Mouse (Mus musculus): ENCODE data around the gene Rtp4. TPM values are rescaled to one million over a fixed set of nuclear protein-coding genes. Genes with fewer than 3 reads are reported as not detected.

Gene Rtp4
- polyA plus RNA-seq (2015; fragmentation: Nextera tagmentation; extraction: Ambion mirVana), result 2.3 and 3.3 TPM in 2 replicates

DNA sequence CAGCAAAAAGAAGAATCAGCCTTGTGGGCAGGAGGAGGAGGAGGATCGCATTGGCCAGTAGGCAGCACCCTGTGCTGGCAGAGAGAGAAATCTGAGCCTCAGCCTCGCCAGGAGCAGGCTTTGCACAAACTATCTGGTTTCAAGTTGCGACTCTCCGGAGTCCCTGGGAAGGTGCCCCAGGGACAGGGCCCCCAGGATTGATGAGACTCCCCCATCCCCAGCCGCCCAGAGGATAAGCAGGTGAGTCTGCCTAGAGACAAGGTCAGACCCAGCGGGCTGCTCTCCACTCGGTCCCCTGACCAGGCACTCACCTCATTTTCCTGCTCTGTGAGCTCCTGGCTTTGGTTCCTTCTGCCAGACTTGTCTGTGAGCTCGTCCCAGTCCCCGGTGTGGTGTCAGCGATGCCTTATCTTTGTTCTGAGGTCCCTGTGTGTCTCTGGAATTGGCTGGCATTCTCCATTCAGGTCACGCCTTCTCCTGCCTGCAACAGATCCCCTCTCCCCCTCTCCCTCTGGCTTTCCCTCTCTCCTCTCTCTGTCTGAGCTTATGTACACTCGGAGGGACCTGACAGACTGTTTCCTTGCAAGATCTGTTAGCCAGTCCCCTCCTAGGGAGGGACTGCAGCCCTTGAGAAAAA lies at the start of gene Rtp4, which contains the start of gene Masp1:
Gene Rtp4, plus strand, starts transcription at position 57 of the 637 bp plus-strand sequence.
Gene Masp1, minus strand, starts transcription at position 581 of the 637 bp plus-strand sequence.
- WGBS, result 0% methylated on average over 12 of the region's 12 CpGs
- H3K9me3 ChIP-seq (replicated peaks), result no peaks in the 10 kb centered on the region

DNA sequence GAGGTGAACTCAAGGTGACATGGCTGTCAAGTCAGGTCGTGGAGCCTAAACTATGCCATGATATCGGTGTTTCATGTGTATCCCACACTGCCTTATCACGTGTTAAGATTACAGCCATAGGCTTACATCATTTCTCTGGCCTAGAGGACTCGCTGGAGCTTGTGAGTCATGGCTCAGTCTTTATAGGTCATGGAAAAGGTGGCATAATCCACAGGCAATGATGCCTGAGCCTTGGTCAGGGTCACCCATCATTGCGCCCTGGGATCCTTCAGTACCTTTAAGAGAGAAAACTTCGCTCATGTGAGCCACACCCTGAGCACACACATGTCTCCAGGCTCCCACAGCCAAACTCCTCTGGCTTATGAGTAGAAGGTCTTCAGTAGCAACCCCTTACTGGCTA lies 48.5 kb upstream of the Rtp4 start:
- H3K27ac ChIP-seq, result no peak overlapping the region
- H3K36me3 ChIP-seq (ENCODE audit: poor library complexity, severe bottlenecking), result peaks cover 60% of the 10 kb centered on the region
- H3K9me3 ChIP-seq (replicated peaks), result no peaks in the 10 kb centered on the region
- 95% methylated on average over 6 of the region's 6 CpGs for WGBS
- ATAC-seq, result no peak
- no peaks in the 10 kb centered on the region for H3K4me1 ChIP-seq
- no peak overlapping the region for H3K4me2 ChIP-seq
- no peaks in the 10 kb centered on the region for H3K27me3 ChIP-seq
- H3K9ac ChIP-seq, result no peak overlapping the region
- H3K4me3 ChIP-seq, result no peak overlapping the region

More for the DNA sequence above, at the start of gene Rtp4, which contains the start of gene Masp1:
- peak within 1 kb of the TSS; percentile 60 for H3K4me3 ChIP-seq
- no peaks in the 10 kb centered on the region for H3K27me3 ChIP-seq
- no peaks in the 10 kb centered on the region for H3K36me3 ChIP-seq (ENCODE audit: poor library complexity, severe bottlenecking)
- peak; percentile 66 for ATAC-seq
- peaks cover 79% of the 10 kb centered on the region for H3K4me1 ChIP-seq
- peak within 1 kb of the TSS; percentile 98 for H3K27ac ChIP-seq
- peak within 1 kb of the TSS; percentile 74 for H3K4me2 ChIP-seq
- H3K9ac ChIP-seq, result peak within 1 kb of the TSS; percentile 85

DNA sequence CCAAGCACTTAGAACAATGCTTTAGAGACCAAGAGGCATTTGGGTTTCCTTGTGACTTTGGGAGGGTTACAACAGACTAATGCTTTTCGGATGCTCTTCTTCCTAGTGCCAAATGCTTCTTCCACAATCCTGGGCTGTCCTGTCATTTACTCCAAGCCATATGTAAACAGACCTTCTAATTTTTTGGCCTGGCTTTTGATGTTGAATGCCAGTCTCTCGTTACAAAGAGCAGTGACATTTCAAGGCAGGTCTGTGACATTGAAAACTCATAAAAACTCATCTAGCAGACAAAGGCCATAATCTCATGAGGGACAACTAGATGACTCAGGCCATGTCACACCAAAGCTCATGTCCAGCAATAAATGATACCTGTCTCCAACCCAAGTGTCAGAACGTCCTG lies 48.0 kb upstream of the Rtp4 start:
- H3K4me3 ChIP-seq, result no peak overlapping the region
- H3K27me3 ChIP-seq, result no peaks in the 10 kb centered on the region
- no peaks in the 10 kb centered on the region for H3K4me1 ChIP-seq
- peaks cover 63% of the 10 kb centered on the region for H3K36me3 ChIP-seq (ENCODE audit: poor library complexity, severe bottlenecking)
- no peaks in the 10 kb centered on the region for H3K9me3 ChIP-seq (replicated peaks)
- 75% methylated on average over 3 of the region's 3 CpGs for WGBS
- H3K27ac ChIP-seq, result no peak overlapping the region
- H3K4me2 ChIP-seq, result no peak overlapping the region
- no peak overlapping the region for H3K9ac ChIP-seq
- no peak for ATAC-seq

DNA sequence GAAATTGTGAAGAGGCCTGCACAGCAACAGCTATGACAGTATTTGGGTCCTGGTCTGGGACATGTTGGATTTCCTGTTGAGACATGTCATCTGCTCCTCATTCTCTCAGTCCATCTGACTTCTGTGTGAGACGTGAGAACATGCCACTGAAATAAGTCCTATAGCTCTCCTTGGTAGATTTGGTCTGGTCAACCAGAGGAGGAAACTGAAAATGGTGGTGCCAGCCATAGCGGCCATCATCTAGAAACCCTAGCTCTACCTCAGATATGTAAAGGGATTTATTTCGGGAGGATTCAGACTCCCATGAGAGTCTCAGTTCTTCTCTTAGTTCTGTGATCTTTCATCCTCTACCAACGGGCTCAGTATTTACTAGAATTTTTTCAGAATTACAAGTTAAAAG lies 44.4 kb upstream of the Rtp4 start:
- Histone ChIP-seq H3K4me1 (no peaks in the 10 kb centered on the region), H3K27me3 (no peaks in the 10 kb centered on the region), H3K9me3 (replicated peaks) (no peaks in the 10 kb centered on the region), H3K4me2 (no peak overlapping the region), H3K9ac (no peak overlapping the region), H3K36me3 (ENCODE audit: poor library complexity, severe bottlenecking) (peaks cover 62% of the 10 kb centered on the region), H3K27ac (no peak overlapping the region), H3K4me3 (no peak overlapping the region)
- no peak for ATAC-seq
- WGBS, result 94% methylated on average over 4 of the region's 4 CpGs

DNA sequence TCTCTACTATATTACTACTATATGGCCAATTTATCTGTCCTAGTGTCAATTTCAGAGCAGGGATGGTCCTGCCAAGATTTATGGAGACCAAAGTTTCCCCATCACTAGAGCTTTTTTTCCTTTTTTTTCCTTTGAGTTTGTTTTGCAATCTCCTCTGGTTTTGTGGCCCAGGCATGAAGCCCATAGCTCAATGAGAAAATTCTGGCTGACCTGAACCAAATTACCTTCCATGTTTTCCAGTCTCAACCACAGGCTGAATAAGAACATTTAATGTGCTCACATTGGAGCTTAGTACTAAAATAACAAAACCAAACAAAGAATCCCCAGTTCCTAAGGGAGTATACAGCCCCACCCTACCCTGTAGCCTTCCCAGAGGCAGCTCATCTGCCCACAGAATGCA lies 43.5 kb upstream of the Rtp4 start:
- Histone ChIP-seq H3K27me3 (no peaks in the 10 kb centered on the region), H3K4me2 (no peak overlapping the region), H3K27ac (no peak overlapping the region), H3K4me3 (no peak overlapping the region), H3K36me3 (ENCODE audit: poor library complexity, severe bottlenecking) (peaks cover 60% of the 10 kb centered on the region), H3K9me3 (replicated peaks) (no peaks in the 10 kb centered on the region), H3K4me1 (no peaks in the 10 kb centered on the region), H3K9ac (no peak overlapping the region)
- ATAC-seq, result no peak

DNA sequence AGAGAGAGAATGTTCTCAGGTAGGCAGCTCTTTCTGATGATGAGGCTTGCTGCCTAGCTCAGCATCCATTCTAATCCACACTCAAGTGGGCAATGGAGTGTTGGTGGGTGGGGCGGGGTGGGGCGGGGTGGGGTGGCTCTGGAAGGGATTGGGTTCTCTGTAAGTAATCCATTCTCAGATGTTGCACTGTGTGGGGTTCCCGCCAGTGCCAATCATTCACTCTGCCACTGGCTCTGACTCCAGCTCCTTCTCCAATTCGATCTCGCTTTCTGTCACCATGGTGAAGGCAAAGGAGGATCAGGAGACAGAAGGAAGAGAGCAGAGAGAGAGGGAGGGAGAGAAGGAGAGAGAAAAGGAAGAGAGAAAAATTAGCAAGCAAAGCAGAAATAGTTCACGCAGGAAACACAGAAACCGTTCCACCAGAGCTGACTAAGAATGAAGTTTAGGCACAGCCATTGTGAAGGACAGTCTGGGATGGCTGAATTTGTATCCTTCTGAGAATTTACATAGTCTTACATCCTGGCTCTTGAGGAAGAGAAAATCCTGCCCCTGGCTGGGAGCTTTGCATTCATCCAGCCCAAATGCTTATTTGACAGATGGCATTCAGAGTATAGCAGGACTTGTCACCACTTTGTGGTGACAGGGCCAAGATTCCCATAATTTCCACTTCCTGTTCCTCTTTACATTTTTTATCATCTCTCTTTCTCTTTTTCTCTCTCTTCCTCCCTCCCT lies 40.1 kb upstream of the Rtp4 start:
- Histone ChIP-seq H3K4me1 (no peaks in the 10 kb centered on the region), H3K36me3 (ENCODE audit: poor library complexity, severe bottlenecking) (peaks cover 60% of the 10 kb centered on the region), H3K4me2 (no peak overlapping the region), H3K27me3 (no peaks in the 10 kb centered on the region), H3K9ac (no peak overlapping the region), H3K9me3 (replicated peaks) (no peaks in the 10 kb centered on the region), H3K4me3 (no peak overlapping the region), H3K27ac (no peak overlapping the region)
- 75% methylated on average over 7 of the region's 7 CpGs for WGBS
- no peak; the same call in 1 of the 2 replicates for ATAC-seq

DNA sequence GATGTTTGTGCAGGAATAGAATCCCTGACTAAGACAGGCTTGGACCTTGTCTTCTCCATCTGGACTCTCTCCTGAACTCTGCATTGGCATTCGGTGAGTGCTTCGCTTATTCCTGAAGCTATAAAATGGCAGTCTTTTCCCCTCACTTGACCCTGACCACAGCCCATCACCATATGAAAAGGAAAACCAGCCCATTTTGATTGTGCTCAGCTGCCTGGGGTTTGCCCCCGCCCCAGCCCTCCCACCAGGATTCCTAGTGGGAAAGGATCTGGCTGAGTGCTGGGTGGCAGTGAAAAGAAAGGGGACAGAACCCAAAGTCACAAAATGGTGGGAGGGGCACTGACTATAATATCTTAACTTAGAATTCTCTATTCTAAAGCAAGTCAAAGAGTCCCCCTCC lies 37.9 kb upstream of the Rtp4 start:
- ATAC-seq, result no peak
- no peak overlapping the region for H3K4me2 ChIP-seq

DNA sequence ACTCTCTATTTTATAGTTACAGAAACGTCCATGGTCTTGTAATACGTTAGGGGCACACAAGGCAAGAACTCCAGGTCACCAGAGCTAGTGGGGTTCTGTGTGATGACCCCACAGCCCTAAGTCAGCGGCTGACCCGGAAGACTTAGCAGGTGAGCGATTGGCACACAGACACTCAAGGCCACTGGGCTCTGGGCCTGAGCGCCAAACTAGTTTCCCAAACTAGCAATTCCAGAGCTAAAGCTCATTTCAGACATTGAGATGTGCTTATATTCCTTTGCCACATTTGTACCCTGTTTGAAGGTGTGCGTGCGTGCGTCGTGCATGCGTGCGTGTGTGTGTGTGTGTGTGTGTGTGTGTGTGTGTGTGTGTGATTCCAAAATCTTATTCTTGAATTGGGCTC lies 37.2 kb upstream of the Rtp4 start:
- Histone ChIP-seq H3K36me3 (ENCODE audit: poor library complexity, severe bottlenecking) (peaks cover 75% of the 10 kb centered on the region), H3K27ac (no peak overlapping the region), H3K9me3 (replicated peaks) (no peaks in the 10 kb centered on the region), H3K4me3 (no peak overlapping the region), H3K27me3 (no peaks in the 10 kb centered on the region), H3K4me2 (no peak overlapping the region), H3K4me1 (no peaks in the 10 kb centered on the region), H3K9ac (no peak overlapping the region)
- 97% methylated on average over 12 of the region's 12 CpGs for WGBS
- no peak for ATAC-seq

More for the DNA sequence above, 37.9 kb upstream of the Rtp4 start:
- no peak overlapping the region for H3K9ac ChIP-seq
- no peaks in the 10 kb centered on the region for H3K9me3 ChIP-seq (replicated peaks)
- peaks cover 70% of the 10 kb centered on the region for H3K36me3 ChIP-seq (ENCODE audit: poor library complexity, severe bottlenecking)
- no peaks in the 10 kb centered on the region for H3K4me1 ChIP-seq
- no peaks in the 10 kb centered on the region for H3K27me3 ChIP-seq
- H3K27ac ChIP-seq, result no peak overlapping the region
- H3K4me3 ChIP-seq, result no peak overlapping the region
- WGBS, result 48% methylated on average over 3 of the region's 3 CpGs

DNA sequence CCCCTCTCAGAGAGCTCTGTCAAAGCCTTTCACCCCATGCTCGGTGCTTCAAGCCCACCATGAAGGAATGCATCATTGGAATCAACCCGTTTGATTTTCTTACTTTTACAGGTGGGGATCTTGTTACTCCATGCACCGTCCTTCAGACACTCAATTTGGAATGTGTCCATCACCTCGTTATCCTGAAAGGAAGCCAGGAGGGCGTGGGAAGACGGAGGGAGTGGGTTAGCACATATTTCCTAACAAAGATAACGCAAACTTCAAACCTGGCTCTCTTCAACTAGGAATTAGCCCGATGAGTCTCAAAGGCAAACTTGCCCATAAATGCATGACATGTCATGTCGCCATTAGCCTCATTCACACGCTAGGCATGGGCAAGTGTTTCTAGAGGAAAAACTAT lies 36.8 kb upstream of the Rtp4 start:
- Histone ChIP-seq H3K27me3 (no peaks in the 10 kb centered on the region), H3K4me1 (no peaks in the 10 kb centered on the region), H3K4me2 (no peak overlapping the region), H3K4me3 (no peak overlapping the region), H3K36me3 (ENCODE audit: poor library complexity, severe bottlenecking) (peaks cover 75% of the 10 kb centered on the region), H3K27ac (no peak overlapping the region), H3K9me3 (replicated peaks) (no peaks in the 10 kb centered on the region), H3K9ac (no peak overlapping the region)
- WGBS, result 67% methylated on average over 10 of the region's 10 CpGs
- ATAC-seq, result no peak

DNA sequence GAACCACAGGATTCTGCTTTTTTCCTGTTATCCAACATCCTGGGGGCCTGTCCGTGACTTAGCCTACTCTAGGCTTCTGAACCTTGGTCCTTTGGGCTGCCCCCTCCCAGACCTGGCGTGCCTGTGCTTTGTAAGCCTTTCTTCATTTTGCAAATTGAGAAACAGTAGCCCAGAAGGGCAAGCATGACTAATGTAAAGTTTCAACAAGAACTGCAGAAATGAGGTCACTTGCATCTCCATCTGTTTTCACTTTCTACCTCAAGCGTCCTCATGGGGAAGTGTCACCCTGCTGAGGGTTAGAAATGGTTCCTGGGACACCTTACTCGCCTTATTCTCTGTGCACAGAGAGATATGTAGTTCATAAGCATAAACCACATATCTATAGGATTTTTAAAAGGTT lies 27.3 kb upstream of the Rtp4 start:
- H3K9me3 ChIP-seq (replicated peaks), result no peaks in the 10 kb centered on the region
- peaks cover 66% of the 10 kb centered on the region for H3K36me3 ChIP-seq (ENCODE audit: poor library complexity, severe bottlenecking)
- 0 out of 2 replicates have a peak, but pooled peaks cover 3% of the 10 kb centered on the region for H3K27me3 ChIP-seq

DNA sequence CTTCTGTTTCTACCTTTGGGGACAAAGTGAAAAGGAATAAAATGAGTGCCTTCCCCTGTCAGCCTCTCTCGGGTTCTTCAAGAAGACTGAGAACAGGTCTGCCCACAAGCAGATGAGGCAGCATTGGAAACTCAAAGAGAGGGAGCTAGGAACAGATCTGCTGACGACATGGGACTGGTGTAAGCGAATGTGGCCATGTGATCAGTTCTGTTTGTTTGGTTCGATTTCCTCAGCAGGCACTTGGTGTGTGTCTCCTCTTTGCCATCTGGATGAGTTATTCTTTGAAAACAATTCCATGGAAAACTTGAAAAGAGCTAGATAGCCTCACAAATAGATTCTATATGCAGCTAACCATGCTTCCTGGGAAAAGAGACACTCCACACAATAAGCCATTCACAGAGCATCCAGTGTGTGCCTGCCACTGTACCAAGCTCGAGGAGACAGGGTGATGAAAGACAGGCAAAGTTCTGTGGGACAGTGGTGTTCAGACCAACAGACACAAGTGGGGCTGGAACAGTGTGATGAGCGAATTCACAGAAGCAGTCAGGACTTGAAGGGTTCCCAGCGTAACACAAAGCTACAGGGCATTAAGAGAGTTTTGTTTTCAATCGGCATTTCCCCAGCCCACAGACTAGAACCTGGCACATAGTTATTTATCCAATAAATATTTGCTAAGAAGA lies 23.7 kb upstream of the Rtp4 start:
- no peak overlapping the region for H3K27ac ChIP-seq
- no peak overlapping the region for H3K4me3 ChIP-seq
- 67% methylated on average over 8 of the region's 8 CpGs for WGBS
- H3K36me3 ChIP-seq (ENCODE audit: poor library complexity, severe bottlenecking), result peaks cover 43% of the 10 kb centered on the region
- peaks cover 21% of the 10 kb centered on the region for H3K4me1 ChIP-seq
- no peak for ATAC-seq
- H3K4me2 ChIP-seq, result no peak overlapping the region
- H3K9me3 ChIP-seq (replicated peaks), result no peaks in the 10 kb centered on the region
- no peak overlapping the region for H3K9ac ChIP-seq
- H3K27me3 ChIP-seq, result peaks cover 15% of the 10 kb centered on the region; the same call in 1 of the 2 replicates

More for the DNA sequence above, 27.3 kb upstream of the Rtp4 start:
- Histone ChIP-seq H3K9ac (no peak overlapping the region), H3K27ac (no peak overlapping the region), H3K4me3 (no peak overlapping the region), H3K4me1 (peaks cover 7% of the 10 kb centered on the region), H3K4me2 (no peak overlapping the region)
- no peak for ATAC-seq
- 86% methylated on average over 4 of the region's 4 CpGs for WGBS

DNA sequence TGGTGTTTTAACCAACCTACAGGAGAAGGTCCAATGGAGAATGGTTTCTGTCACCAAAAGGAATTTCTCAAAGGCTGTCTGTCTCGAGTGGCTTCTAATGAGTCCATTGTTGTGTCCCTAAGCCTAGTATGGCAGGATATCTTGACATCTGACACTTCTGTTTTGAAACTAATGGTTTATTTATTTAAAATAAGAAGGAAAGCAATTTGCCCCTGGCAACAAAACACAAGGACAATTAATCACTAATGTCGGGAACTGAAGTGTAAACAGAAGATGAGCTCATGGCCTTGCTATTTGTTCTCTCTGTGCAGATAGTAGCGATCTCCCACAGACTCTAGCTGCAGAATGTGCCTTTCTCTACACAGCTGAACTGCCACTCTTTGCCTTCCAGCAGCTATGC lies 22.7 kb upstream of the Rtp4 start:
- Histone ChIP-seq H3K9me3 (replicated peaks) (no peaks in the 10 kb centered on the region), H3K4me2 (no peak overlapping the region), H3K27ac (no peak overlapping the region), H3K9ac (no peak overlapping the region), H3K36me3 (ENCODE audit: poor library complexity, severe bottlenecking) (peaks cover 32% of the 10 kb centered on the region), H3K4me3 (no peak overlapping the region), H3K4me1 (peaks cover 21% of the 10 kb centered on the region), H3K27me3 (peaks cover 15% of the 10 kb centered on the region; the same call in 1 of the 2 replicates)
- WGBS, result 5% methylated on average over 3 of the region's 3 CpGs
- peak; percentile 41; the same call in 1 of the 2 replicates for ATAC-seq
